Mouse (Mus musculus) central nervous system, embryonic 11.5 days (tissue): ENCODE measurements around the gene Dgcr6. TPM values are rescaled to one million over a fixed set of nuclear protein-coding genes. Genes with fewer than 3 reads are reported as not detected.

Experiments
- polyA plus RNA-seq: library from polyadenylated mRNA; depleted of rRNA; stranded (reverse); fragments of >200 nt; gene quantifications from 2 replicates; pipeline ENCODE4 v1.2.3, GENCODE M21; 2012; rRNA removed

Gene Dgcr6
- 70.0 and 80.8 TPM in 2 replicates for polyA plus RNA-seq

DNA sequence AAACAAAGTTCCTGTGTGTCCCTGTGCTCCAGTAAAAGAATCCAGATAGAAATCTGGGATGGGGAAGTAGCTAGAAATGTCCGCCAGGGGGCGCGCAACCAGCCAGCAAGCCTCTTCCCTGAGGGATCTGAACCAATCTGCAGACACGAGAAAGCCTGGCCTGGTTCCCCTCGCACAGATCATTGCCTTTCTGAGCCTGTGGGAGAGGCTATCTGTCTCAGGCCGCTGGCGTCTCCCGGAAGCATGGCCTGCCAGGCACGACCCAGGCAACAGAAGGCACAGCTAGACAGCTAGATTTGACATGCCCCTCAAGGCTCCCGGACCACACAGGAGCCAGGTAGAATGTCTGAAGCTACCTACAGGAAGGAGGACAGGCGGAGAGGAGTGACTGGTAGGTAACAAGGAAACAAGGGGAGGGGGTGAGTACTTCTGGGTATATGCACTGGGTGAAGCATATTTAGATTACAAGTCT lies at the start of gene Dgcr6:
Gene Dgcr6 (plus strand): TSS at position 130 of the 472 bp plus-strand sequence.

Other genes starting within 250 kb of the Dgcr6 start
- 0.53 and 0.64 TPM in 2 replicates for gene B830017H08Rik, start 219.7 kb upstream of the Dgcr6 start, polyA plus RNA-seq
- 7.1 and 8.5 TPM in 2 replicates for gene Car15, start 214.5 kb upstream of the Dgcr6 start, polyA plus RNA-seq
- 1.7 and 2.2 TPM in 2 replicates for gene Gm20518, start 161.2 kb upstream of the Dgcr6 start, polyA plus RNA-seq
- 0.02 TPM in 1 of 2 replicates, not detected in the other for gene Tssk1, start 158.6 kb upstream of the Dgcr6 start, polyA plus RNA-seq
- gene Dgcr2, start 154.3 kb upstream of the Dgcr6 start, polyA plus RNA-seq = 71.0 and 96.4 TPM in 2 replicates
- gene Tssk2, start 154.2 kb upstream of the Dgcr6 start, polyA plus RNA-seq = not detected in 2 replicates
- gene Ess2, start 141.5 kb upstream of the Dgcr6 start, polyA plus RNA-seq = 36.8 and 45.3 TPM in 2 replicates
- gene Gsc2, start 137.8 kb upstream of the Dgcr6 start, polyA plus RNA-seq = 0.24 and 0.25 TPM in 2 replicates
- gene Slc25a1, start 124.6 kb upstream of the Dgcr6 start, polyA plus RNA-seq = 47.3 and 64.0 TPM in 2 replicates
- gene Vpreb2, start 72.4 kb upstream of the Dgcr6 start, polyA plus RNA-seq = not detected in 2 replicates
- gene Prodh, start 37.3 kb downstream of the Dgcr6 start, polyA plus RNA-seq = 18.1 and 20.9 TPM in 2 replicates
- gene Rtn4r, start 74.8 kb downstream of the Dgcr6 start, polyA plus RNA-seq = 4.7 and 8.0 TPM in 2 replicates
- gene Ccdc188, start 165.0 kb downstream of the Dgcr6 start, polyA plus RNA-seq = not detected in 2 replicates
- gene Zdhhc8, start 182.3 kb downstream of the Dgcr6 start, polyA plus RNA-seq = 26.1 and 38.1 TPM in 2 replicates
- gene Trmt2a, start 195.8 kb downstream of the Dgcr6 start, polyA plus RNA-seq = 101 and 108 TPM in 2 replicates
- 505 and 919 TPM in 2 replicates for gene Ranbp1, start 195.9 kb downstream of the Dgcr6 start, polyA plus RNA-seq
- 0.27 and 2.3 TPM in 2 replicates for gene Gm49776, start 205.5 kb downstream of the Dgcr6 start, polyA plus RNA-seq
- 84.9 and 98.9 TPM in 2 replicates for gene Dgcr8, start 236.4 kb downstream of the Dgcr6 start, polyA plus RNA-seq